8 mouse cellular contexts compared by ENCODE assay signal in genomic region chr2:29216286-29217012, GRCm38 (mm10). TPM values are rescaled to one million over a fixed set of nuclear protein-coding genes. Genes with fewer than 3 reads are reported as not detected.
DNase-seq lines count a peak whose midpoint lies in the region; ATAC-seq and TF ChIP-seq lines count a peak whose summit lies in the region.

No protein-coding gene starts in this region.

- TF ChIP-seq EP300 in stomach, postnatal 0 days (optimal IDR thresholded peaks at IDR 0.05), result no peak

- no peaks in the 10 kb centered on the region for H3K4me1 ChIP-seq in kidney, embryonic 14.5 days (ENCODE audit: control insufficient read depth, insufficient read depth, low read length)
- H3K4me1 ChIP-seq in stomach, postnatal 0 days (replicated peaks; ENCODE audit: control insufficient read depth, insufficient read depth), result no peaks in the 10 kb centered on the region

- TF ChIP-seq CTCF in stomach, postnatal 0 days (IDR thresholded peaks at IDR 0.05; ENCODE audit: low read depth), result peak; percentile 64

- H3K9ac ChIP-seq in kidney, embryonic 14.5 days (ENCODE audit: low read depth, low read length), result no peak overlapping the region
- no peak overlapping the region for H3K9ac ChIP-seq in stomach, postnatal 0 days (ENCODE audit: low read length)

- H3K36me3 ChIP-seq in kidney, embryonic 14.5 days (ENCODE audit: control insufficient read depth, insufficient read depth, low read length), result no peaks in the 10 kb centered on the region
- no peaks in the 10 kb centered on the region for H3K36me3 ChIP-seq in stomach, postnatal 0 days (ENCODE audit: control insufficient read depth, insufficient read depth, low read length)

- peak; percentile 23 for DNase-seq in kidney, adult 11 months
- DNase-seq in 416B (ENCODE audit: low read depth) (peak; percentile 38), ZHBTc4 (ENCODE audit: low read depth, low spot score) (peak; percentile 49)
- DNase-seq in embryo, embryonic 9.5 days (ENCODE audit: extremely low spot score), result peak; percentile 48
- peak; percentile 55 for DNase-seq in kidney, adult 18-20 months
- no peak for DNase-seq in stomach, postnatal 0 days (ENCODE audit: low spot score)

- H3K27ac ChIP-seq in kidney, embryonic 14.5 days (ENCODE audit: low read depth, low read length), result no peak overlapping the region
- no peak overlapping the region for H3K27ac ChIP-seq in stomach, postnatal 0 days (replicated peaks)

- H3K9me3 ChIP-seq in kidney, embryonic 14.5 days (ENCODE audit: control insufficient read depth, low read length), result no peaks in the 10 kb centered on the region
- H3K9me3 ChIP-seq in stomach, postnatal 0 days (ENCODE audit: control insufficient read depth, low read length), result no peaks in the 10 kb centered on the region

- H3K4me2 ChIP-seq in kidney, embryonic 14.5 days (replicated peaks; ENCODE audit: low read depth, low read length), result no peak overlapping the region
- H3K4me2 ChIP-seq in stomach, postnatal 0 days (replicated peaks; ENCODE audit: low read depth), result no peak overlapping the region

- no peak for ATAC-seq in kidney, embryonic 14.5 days (ENCODE audit: low FRiP score, low TSS enrichment)
- ATAC-seq in stomach, postnatal 0 days (ENCODE audit: low FRiP score, low TSS enrichment), result no peak
- no peak for ATAC-seq in activated CD4-positive, CD25-positive, alpha-beta regulatory T cell, adult 4 months

- no peak overlapping the region for H3K4me3 ChIP-seq in kidney, embryonic 14.5 days (ENCODE audit: low read length)
- no peak overlapping the region for H3K4me3 ChIP-seq in stomach, postnatal 0 days (ENCODE audit: low read depth, low read length)

- 54% methylated on average over 8 of the region's 8 CpGs for WGBS in kidney, embryonic 14.5 days
- 51% methylated on average over 8 of the region's 8 CpGs for WGBS in stomach, postnatal 0 days

- H3K27me3 ChIP-seq in kidney, embryonic 14.5 days (ENCODE audit: control insufficient read depth, insufficient read depth, low read length), result no peaks in the 10 kb centered on the region
- no peaks in the 10 kb centered on the region for H3K27me3 ChIP-seq in stomach, postnatal 0 days (ENCODE audit: control insufficient read depth, insufficient read depth, low read length)

RNA-seq across cellular contexts. Expression of gene Ntng2, which starts 36.4 kb away (rescaled TPM):
- 3.2 and 4.3 TPM in 2 replicates for polyA plus RNA-seq in kidney, embryonic 14.5 days (2014; fragmentation: Nextera tagmentation; extraction: Ambion mirVana)
- 0.16 and 0.68 TPM in 2 replicates for polyA plus RNA-seq in stomach, postnatal 0 days (2015; fragmentation: Nextera tagmentation; extraction: Ambion mirVana)
- polyA plus RNA-seq in activated CD4-positive, CD25-positive, alpha-beta regulatory T cell, adult 4 months (2017; shearing (Covaris generic)), result 1 to 10 TPM; 3.8 to 5.7 TPM
